Mouse (Mus musculus) thymus, adult 2 months (tissue): ENCODE data around the gene Taf8.

Source experiments
- CTCF ChIP-seq: fragments of 200-500 bp; IDR thresholded peaks from 2 replicates; pipeline ENCODE4 v1.5.1; 2012; ENCODE audit warnings: mild to moderate bottlenecking, control low read depth, low read length, moderate library complexity, borderline replicate concordance; ENCODE audit not compliant: control insufficient read depth, poor library complexity, insufficient read depth; ENCODE audit errors: extremely low read depth
- POLR2A ChIP-seq: fragments of 200-500 bp; IDR thresholded peaks from 2 replicates; pipeline ENCODE4 v1.6.1; 2012; ENCODE audit warnings: mild to moderate bottlenecking, low read length, control low read depth, moderate library complexity; ENCODE audit not compliant: control insufficient read depth, poor library complexity, insufficient read depth; ENCODE audit errors: extremely low read depth

DNA sequence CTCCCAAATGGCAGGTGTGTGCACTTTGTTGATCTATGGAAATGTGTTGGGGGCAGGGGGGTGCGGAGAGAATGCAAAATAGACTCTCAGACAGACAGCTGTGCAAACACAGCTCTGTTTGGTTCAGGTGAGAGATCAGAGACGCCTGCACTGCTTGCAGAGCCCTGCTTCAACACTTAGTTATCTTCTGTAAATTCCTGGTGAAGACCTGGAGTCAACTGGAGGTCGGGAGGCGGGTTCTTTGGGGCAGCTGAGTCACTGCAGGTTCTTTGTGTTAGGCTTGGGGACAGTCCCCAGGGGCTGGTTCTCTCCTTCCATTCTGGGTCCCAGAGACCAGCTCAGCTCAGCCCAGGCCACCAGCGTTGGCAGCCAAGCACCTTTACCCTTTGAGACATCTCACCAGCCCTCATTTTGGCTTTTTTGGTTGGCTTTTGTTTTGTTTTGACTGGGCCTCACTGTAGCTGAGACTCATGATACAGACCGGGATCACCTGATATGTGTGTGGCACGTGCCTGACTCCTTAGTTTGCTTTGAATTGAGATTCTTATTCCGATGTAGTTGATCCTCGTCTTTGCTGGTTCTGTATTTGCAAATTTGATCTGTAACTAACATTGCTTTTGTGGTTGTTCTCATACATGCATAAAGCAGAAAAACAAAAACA, 39.2 kb downstream of the Taf8 start:
- no peak for TF ChIP-seq POLR2A
- no peak for TF ChIP-seq CTCF
